Mouse (Mus musculus): Measurements from ENCODE around the gene Guca2a.
A peak's percentile ranks its signal among the peaks of the same experiment; 100 is the strongest.

DNA sequence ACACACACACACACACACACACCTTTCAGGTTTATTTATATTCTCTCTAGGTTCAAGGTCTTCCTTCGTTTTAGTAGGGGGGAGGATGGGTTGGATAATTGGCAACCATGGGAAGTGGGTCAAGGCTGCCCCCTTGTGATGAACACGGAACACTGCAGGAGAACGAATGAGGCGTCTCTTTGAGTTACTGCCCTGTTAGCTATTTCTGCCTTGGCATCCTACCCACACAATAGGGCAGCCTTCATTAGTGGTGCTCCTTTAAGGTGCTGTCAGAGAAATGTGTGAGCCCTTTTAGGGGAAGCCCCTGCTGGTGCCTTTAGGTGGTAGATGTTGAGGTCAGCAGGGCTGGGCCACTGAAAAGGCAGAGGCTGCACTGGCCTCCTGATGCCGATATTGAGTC is 29.9 kb downstream of the Guca2a start:
- TF ChIP-seq CTCF (IDR thresholded peaks at IDR 0.05; ENCODE audit: low read depth, low read length) (peak; percentile 72), POLR2A (IDR thresholded peaks at IDR 0.05; ENCODE audit: extremely low read depth, insufficient read depth, low read length) (no peak)
